Mouse (Mus musculus): ENCODE measurements at regions not wholly inside any gene's neighbourhood (a gene's known extent, or its start where the extent isn't known, plus 50 kb on each side); places are given as distances from the start of the nearest gene placed in this dataset.

DNA sequence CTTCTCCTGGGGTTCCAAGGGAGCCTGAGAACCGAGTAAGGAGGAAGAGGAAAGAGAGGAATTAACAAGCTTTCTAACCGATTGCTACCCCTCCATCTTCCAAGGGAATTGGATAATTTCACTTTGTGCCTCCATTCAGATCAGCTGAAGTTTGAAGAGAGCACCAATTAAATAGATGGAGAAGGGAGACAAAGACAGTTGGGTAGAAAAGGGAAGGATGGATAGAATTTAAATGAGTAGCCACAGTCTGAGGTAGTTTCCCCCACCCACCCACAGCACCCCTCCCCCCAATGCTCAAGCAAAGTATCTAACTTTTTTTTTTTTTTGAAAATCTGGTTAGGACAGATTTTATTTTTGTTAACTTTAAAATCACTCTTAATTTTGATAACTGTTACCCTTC, 87.2 kb upstream of the Slc7a11 start:
- no peaks in the 10 kb centered on the region for H3K4me1 ChIP-seq (ENCODE audit: insufficient read depth)
- H3K4me3 ChIP-seq (ENCODE audit: low read depth, low read length), result no peak overlapping the region
- 36% methylated on average over 2 of the region's 2 CpGs for WGBS (ENCODE audit: insufficient replicate concordance)
- TF ChIP-seq CTCF (IDR thresholded peaks at IDR 0.05; ENCODE audit: low read depth) (no peak), EP300 (IDR thresholded peaks at IDR 0.05; ENCODE audit: low read depth) (no peak)
- no peaks in the 10 kb centered on the region for H3K36me3 ChIP-seq (replicated peaks; ENCODE audit: insufficient read depth, low read length)
- no peak overlapping the region for H3K9ac ChIP-seq (replicated peaks)
- H3K4me2 ChIP-seq (ENCODE audit: low read depth, low read length), result no peak overlapping the region
- H3K27me3 ChIP-seq (ENCODE audit: insufficient read depth, low read length), result no peaks in the 10 kb centered on the region
- H3K27ac ChIP-seq (ENCODE audit: low read depth), result no peak overlapping the region
- DNase-seq, result no peak
- ATAC-seq, result no peak
- no peaks in the 10 kb centered on the region for H3K9me3 ChIP-seq (ENCODE audit: low read length)

DNA sequence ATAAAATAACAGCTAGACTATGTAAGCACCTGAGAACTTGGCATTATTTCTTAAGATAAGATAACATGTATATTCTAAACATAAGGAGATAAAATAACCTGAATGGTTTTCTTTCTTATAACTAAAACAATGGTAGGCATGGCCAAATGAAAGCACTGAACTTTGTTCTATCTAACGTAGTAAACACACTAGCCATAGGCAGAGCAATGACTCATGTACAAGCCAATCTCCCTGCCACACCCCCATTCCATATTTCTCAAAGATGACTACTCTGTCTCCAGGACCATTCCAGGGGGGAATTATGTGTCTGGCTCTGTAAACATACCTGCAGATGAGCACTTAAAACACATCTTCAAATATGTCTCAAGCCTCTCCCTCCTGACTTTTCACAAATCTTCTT, 80.6 kb upstream of the Slc7a11 start:
- no peak overlapping the region for H3K9ac ChIP-seq (replicated peaks)
- no peak for ATAC-seq
- H3K4me1 ChIP-seq (ENCODE audit: insufficient read depth), result no peaks in the 10 kb centered on the region
- 76% methylated on average over 1 of the region's 1 CpGs for WGBS (ENCODE audit: insufficient replicate concordance)
- H3K27ac ChIP-seq (ENCODE audit: low read depth), result no peak overlapping the region
- H3K27me3 ChIP-seq (ENCODE audit: insufficient read depth, low read length), result no peaks in the 10 kb centered on the region
- no peaks in the 10 kb centered on the region for H3K9me3 ChIP-seq (ENCODE audit: low read length)
- no peak overlapping the region for H3K4me2 ChIP-seq (ENCODE audit: low read depth, low read length)
- no peak overlapping the region for H3K4me3 ChIP-seq (ENCODE audit: low read depth, low read length)
- no peak for DNase-seq
- TF ChIP-seq CTCF (IDR thresholded peaks at IDR 0.05; ENCODE audit: low read depth) (no peak), EP300 (IDR thresholded peaks at IDR 0.05; ENCODE audit: low read depth) (no peak)
- no peaks in the 10 kb centered on the region for H3K36me3 ChIP-seq (replicated peaks; ENCODE audit: insufficient read depth, low read length)

DNA sequence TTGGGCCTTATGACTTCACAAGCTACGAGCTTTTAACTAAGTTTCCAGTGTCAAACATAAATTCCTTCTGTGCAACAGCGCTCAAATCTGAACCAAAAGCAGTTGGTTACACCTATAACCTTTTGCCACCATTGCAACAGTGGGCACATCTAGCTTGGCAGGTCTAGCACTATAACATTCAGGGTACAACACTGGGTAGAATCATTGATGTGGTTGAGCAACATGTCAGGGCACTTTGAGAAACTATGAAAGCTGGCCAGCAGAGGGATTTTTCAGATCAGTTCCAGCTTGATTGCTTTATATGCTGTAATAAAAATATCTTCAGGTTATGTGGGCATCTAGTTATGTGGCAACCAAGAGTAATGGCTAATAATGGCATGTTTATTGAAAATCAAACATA, 63.8 kb upstream of the Slc7a11 start:
- DNase-seq (no peak), ATAC-seq (no peak)
- H3K27me3 ChIP-seq (ENCODE audit: insufficient read depth, low read length), result no peaks in the 10 kb centered on the region
- 69% methylated on average over 2 of the region's 2 CpGs for WGBS (ENCODE audit: insufficient replicate concordance)
- no peak overlapping the region for H3K27ac ChIP-seq (ENCODE audit: low read depth)
- H3K4me2 ChIP-seq (ENCODE audit: low read depth, low read length), result no peak overlapping the region
- H3K4me1 ChIP-seq (ENCODE audit: insufficient read depth), result no peaks in the 10 kb centered on the region
- no peak overlapping the region for H3K4me3 ChIP-seq (ENCODE audit: low read depth, low read length)
- no peaks in the 10 kb centered on the region for H3K36me3 ChIP-seq (replicated peaks; ENCODE audit: insufficient read depth, low read length)
- H3K9ac ChIP-seq (replicated peaks), result no peak overlapping the region
- no peak for TF ChIP-seq EP300 (IDR thresholded peaks at IDR 0.05; ENCODE audit: low read depth)
- no peak for TF ChIP-seq CTCF (IDR thresholded peaks at IDR 0.05; ENCODE audit: low read depth)
- H3K9me3 ChIP-seq (ENCODE audit: low read length), result no peaks in the 10 kb centered on the region
